In the genomic region with DNA sequence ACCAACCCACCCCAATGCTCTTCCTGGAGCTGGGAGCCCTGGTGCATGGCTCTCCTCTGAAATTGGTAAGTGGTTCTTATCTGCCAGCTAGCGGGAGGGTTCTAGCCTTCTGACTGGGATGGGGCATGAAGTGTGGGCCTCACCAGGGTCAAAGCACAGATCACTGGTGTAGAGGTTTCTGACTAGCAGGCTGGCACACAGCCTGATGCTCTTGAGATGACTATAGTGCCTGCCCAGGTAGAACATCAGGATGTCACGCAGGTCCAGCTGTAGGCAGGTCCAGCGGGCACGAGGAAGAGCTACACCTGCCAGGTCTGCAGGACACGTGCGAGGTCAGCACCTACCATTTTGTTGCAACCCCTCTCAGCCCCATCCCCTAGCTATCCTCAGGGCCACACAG, we compare ENCODE assay signal across 10 mouse cellular contexts. TPM values are rescaled to one million over a fixed set of nuclear protein-coding genes. Genes with fewer than 3 reads are reported as not detected.
DNase-seq lines count a peak whose midpoint lies in the region; ATAC-seq and TF ChIP-seq lines count a peak whose summit lies in the region.
"Had no signal": no experiment of that assay in that cellular context is flagged by ENCODE, and none has a peak within 500 bp of the region (broad histone marks: within the 10 kb centered on the region; RNA-seq: fewer than 3 reads in every experiment).

No protein-coding gene starts in this region.

- peak overlapping the region; percentile 97 for H3K4me3 ChIP-seq in testis, adult 2 months (ENCODE audit: control insufficient read depth, low read depth, low read length)
- H3K4me3 ChIP-seq in forebrain, embryonic 16.5 days (replicated peaks; ENCODE audit: low read length) = no peak overlapping the region; the same call in 1 of the 2 replicates
- H3K4me3 ChIP-seq in liver, embryonic 15.5 days (replicated peaks) = peak overlapping the region; percentile 80
- no peak overlapping the region for H3K4me3 ChIP-seq in lung, postnatal 0 days (ENCODE audit: low read depth, low read length)

- no peak for TF ChIP-seq CTCF in testis, adult 2 months (IDR thresholded peaks at IDR 0.05; ENCODE audit: control insufficient read depth, insufficient read depth, insufficient replicate concordance, low read depth, low read length)
- TF ChIP-seq CTCF in lung, postnatal 0 days (IDR thresholded peaks at IDR 0.05) = no peak

- DNase-seq in testis, postnatal 14 days (ENCODE audit: low spot score) = no peak
- no peak for DNase-seq in left cerebral cortex, adult 8-10 months (ENCODE audit: low spot score in 2 of 2)
- DNase-seq in kidney, postnatal 4 days = no peak
- no peak for DNase-seq in lung, postnatal 0 days (ENCODE audit: low spot score)
- DNase-seq: cerebellum, postnatal 10 days; lung, adult 18-20 months; right cerebral cortex, postnatal 14 days had no signal

- H3K9ac ChIP-seq in forebrain, embryonic 16.5 days (replicated peaks; ENCODE audit: low read depth, low read length) = peak overlapping the region; percentile 72; the same call in 1 of the 2 replicates
- H3K9ac ChIP-seq in liver, embryonic 15.5 days = peak overlapping the region; percentile 75; the same call in 1 of the 2 replicates
- H3K9ac ChIP-seq in lung, postnatal 0 days (replicated peaks; ENCODE audit: low read depth) = no peak overlapping the region

- peak overlapping the region; percentile 90 for H3K4me2 ChIP-seq in forebrain, embryonic 16.5 days (ENCODE audit: low read length)
- peak overlapping the region; percentile 98 for H3K4me2 ChIP-seq in liver, embryonic 15.5 days
- H3K4me2 ChIP-seq in lung, postnatal 0 days (replicated peaks; ENCODE audit: low read depth, low read length) = no peak overlapping the region

- no peak for TF ChIP-seq EP300 in lung, postnatal 0 days (IDR thresholded peaks at IDR 0.05)

- peaks cover 9% of the 10 kb centered on the region for H3K4me1 ChIP-seq in testis, adult 2 months (ENCODE audit: control insufficient read depth, insufficient read depth, low read length)
- H3K4me1 ChIP-seq in forebrain, embryonic 16.5 days (replicated peaks; ENCODE audit: control insufficient read depth, insufficient read depth, low read length) = peaks cover 16% of the 10 kb centered on the region
- H3K4me1 ChIP-seq in liver, embryonic 15.5 days (replicated peaks) = peaks cover 36% of the 10 kb centered on the region
- peaks cover 4% of the 10 kb centered on the region; the same call in 1 of the 2 replicates for H3K4me1 ChIP-seq in lung, postnatal 0 days (ENCODE audit: insufficient read depth, low read depth, low read length)

- no peaks in the 10 kb centered on the region for H3K27me3 ChIP-seq in testis, adult 2 months (ENCODE audit: control insufficient read depth, insufficient read depth, low read length)
- no peaks in the 10 kb centered on the region for H3K27me3 ChIP-seq in forebrain, embryonic 16.5 days (replicated peaks; ENCODE audit: control insufficient read depth, insufficient read depth, low read length)
- no peaks in the 10 kb centered on the region for H3K27me3 ChIP-seq in liver, embryonic 15.5 days
- H3K27me3 ChIP-seq in lung, postnatal 0 days (replicated peaks; ENCODE audit: insufficient read depth, low read length) = no peaks in the 10 kb centered on the region

- TF ChIP-seq POLR2A in testis, adult 2 months (IDR thresholded peaks at IDR 0.05; ENCODE audit: control insufficient read depth, low read depth, low read length) = no peak

- no peaks in the 10 kb centered on the region for H3K9me3 ChIP-seq in forebrain, embryonic 16.5 days (ENCODE audit: control insufficient read depth, low read length)
- no peaks in the 10 kb centered on the region for H3K9me3 ChIP-seq in liver, embryonic 15.5 days (replicated peaks)
- H3K9me3 ChIP-seq in lung, postnatal 0 days (ENCODE audit: low read length) = no peaks in the 10 kb centered on the region

- H3K36me3 ChIP-seq in testis, adult 2 months (ENCODE audit: control insufficient read depth, insufficient read depth, low read length) = no peaks in the 10 kb centered on the region
- no peaks in the 10 kb centered on the region for H3K36me3 ChIP-seq in forebrain, embryonic 16.5 days (ENCODE audit: control insufficient read depth, insufficient read depth)
- H3K36me3 ChIP-seq in liver, embryonic 15.5 days (replicated peaks) = peaks cover 22% of the 10 kb centered on the region
- no peaks in the 10 kb centered on the region for H3K36me3 ChIP-seq in lung, postnatal 0 days (ENCODE audit: insufficient read depth, low read length)

- no peak for ATAC-seq in forebrain, embryonic 16.5 days
- no peak for ATAC-seq in liver, embryonic 15.5 days (ENCODE audit: insufficient read depth)
- ATAC-seq in lung, postnatal 0 days = no peak

- WGBS in forebrain, embryonic 16.5 days = 95% methylated on average over 6 of the region's 6 CpGs
- 80% methylated on average over 6 of the region's 6 CpGs for WGBS in liver, embryonic 15.5 days (ENCODE audit: insufficient replicate concordance)
- WGBS in lung, postnatal 0 days = 90% methylated on average over 6 of the region's 6 CpGs

- no peak overlapping the region for H3K27ac ChIP-seq in testis, adult 2 months (ENCODE audit: control insufficient read depth, insufficient read depth, low read depth, low read length)
- no peak overlapping the region for H3K27ac ChIP-seq in forebrain, embryonic 16.5 days (ENCODE audit: low read length)
- no peak overlapping the region for H3K27ac ChIP-seq in liver, embryonic 15.5 days (replicated peaks)
- no peak overlapping the region for H3K27ac ChIP-seq in lung, postnatal 0 days (ENCODE audit: low read length)

RNA-seq across cellular contexts. Expression of a gene that starts 1.1 kb away (rescaled TPM):
- polyA plus RNA-seq in testis, adult 2 months (2012; rRNA removed) = 49.9 and 54.9 TPM in 2 replicates
- polyA plus RNA-seq in forebrain, embryonic 16.5 days (2015; fragmentation: Nextera tagmentation; extraction: Ambion mirVana) = 17.7 and 24.8 TPM in 2 replicates
- 8.1 and 9.3 TPM in 2 replicates for polyA plus RNA-seq in liver, embryonic 15.5 days (2015; fragmentation: Nextera tagmentation; extraction: Ambion mirVana)
- total RNA-seq in left cerebral cortex, adult 8-10 months (2022) = 10 to 100 TPM; 23.4 to 29.1 (median 24.5) TPM
- 5.6 and 5.8 TPM in 2 replicates for polyA plus RNA-seq in lung, postnatal 0 days (2015; fragmentation: Nextera tagmentation; extraction: Ambion mirVana)

RNA-seq across cellular contexts. Expression of a gene that starts 8.3 kb away (rescaled TPM):
- 28.2 and 28.8 TPM in 2 replicates for polyA plus RNA-seq in testis, adult 2 months (2012; rRNA removed)
- 12.1 and 17.3 TPM in 2 replicates for polyA plus RNA-seq in forebrain, embryonic 16.5 days (2015; fragmentation: Nextera tagmentation; extraction: Ambion mirVana)
- polyA plus RNA-seq in liver, embryonic 15.5 days (2015; fragmentation: Nextera tagmentation; extraction: Ambion mirVana) = 37.3 and 39.3 TPM in 2 replicates
- 10 to 100 TPM; 16.8 to 25.2 (median 19.0) TPM for total RNA-seq in left cerebral cortex, adult 8-10 months (2022)
- polyA plus RNA-seq in lung, postnatal 0 days (2015; fragmentation: Nextera tagmentation; extraction: Ambion mirVana) = 16.5 and 19.5 TPM in 2 replicates

RNA-seq across cellular contexts. Expression of a gene that starts 14.6 kb away (rescaled TPM):
- 49.8 and 56.2 TPM in 2 replicates for polyA plus RNA-seq in testis, adult 2 months (2012; rRNA removed)
- 48.9 and 59.7 TPM in 2 replicates for polyA plus RNA-seq in forebrain, embryonic 16.5 days (2015; fragmentation: Nextera tagmentation; extraction: Ambion mirVana)
- polyA plus RNA-seq in liver, embryonic 15.5 days (2015; fragmentation: Nextera tagmentation; extraction: Ambion mirVana) = 46.4 and 49.4 TPM in 2 replicates
- total RNA-seq in left cerebral cortex, adult 8-10 months (2022) = 10 to 100 TPM; 31.4 to 37.3 (median 34.6) TPM
- 48.7 and 50.7 TPM in 2 replicates for polyA plus RNA-seq in lung, postnatal 0 days (2015; fragmentation: Nextera tagmentation; extraction: Ambion mirVana)

RNA-seq across cellular contexts. Expression of a gene that starts 15.6 kb away (rescaled TPM):
- polyA plus RNA-seq in testis, adult 2 months (2012; rRNA removed) = 37.5 and 38.7 TPM in 2 replicates
- 15.8 and 20.3 TPM in 2 replicates for polyA plus RNA-seq in forebrain, embryonic 16.5 days (2015; fragmentation: Nextera tagmentation; extraction: Ambion mirVana)
- polyA plus RNA-seq in liver, embryonic 15.5 days (2015; fragmentation: Nextera tagmentation; extraction: Ambion mirVana) = 10.8 and 12.6 TPM in 2 replicates
- 10 to 100 TPM; 59.9 to 86.5 (median 78.9) TPM for total RNA-seq in left cerebral cortex, adult 8-10 months (2022)
- 9.9 and 10.3 TPM in 2 replicates for polyA plus RNA-seq in lung, postnatal 0 days (2015; fragmentation: Nextera tagmentation; extraction: Ambion mirVana)

RNA-seq across cellular contexts. Expression of a gene that starts 18.7 kb away (rescaled TPM):
- polyA plus RNA-seq in testis, adult 2 months (2012; rRNA removed) = 9.0 and 11.2 TPM in 2 replicates
- 10.7 and 14.2 TPM in 2 replicates for polyA plus RNA-seq in forebrain, embryonic 16.5 days (2015; fragmentation: Nextera tagmentation; extraction: Ambion mirVana)
- 0.46 and 0.52 TPM in 2 replicates for polyA plus RNA-seq in liver, embryonic 15.5 days (2015; fragmentation: Nextera tagmentation; extraction: Ambion mirVana)
- total RNA-seq in left cerebral cortex, adult 8-10 months (2022) = 10 to 100 TPM; 19.4 to 25.5 (median 21.2) TPM
- polyA plus RNA-seq in lung, postnatal 0 days (2015; fragmentation: Nextera tagmentation; extraction: Ambion mirVana) = 0.86 and 1.1 TPM in 2 replicates

Comparison
In these comparisons a context has a peak if more than half of its experiments do, and no peak if none do; other contexts are left out.
1. H3K4me3 ChIP-seq: peak in testis, adult 2 months (single experiment) and liver, embryonic 15.5 days (single experiment); none in forebrain, embryonic 16.5 days (single experiment) and lung, postnatal 0 days (single experiment).